Mouse (Mus musculus) kidney, postnatal 0 days (tissue): ENCODE measurements around the gene Rps6ka4. TPM values are rescaled to one million over a fixed set of nuclear protein-coding genes. Genes with fewer than 3 reads are reported as not detected.
A peak's percentile ranks its signal among the peaks of the same experiment; 100 is the strongest.

ENCODE experiments used
- ATAC-seq: fragments of 200-750 bp; cut with Nextera tagmentation; replicated peaks from 2 replicates; pipeline ENCODE4 v1.8.0; 2017; ENCODE audit warnings: low read depth, moderate number of reproducible peaks, moderate TSS enrichment, moderate library complexity; ENCODE audit not compliant: low FRiP score
- DNase-seq: peaks from one replicate; pipeline ENCODE4 v3.0.0-alpha.2; 2016; ENCODE audit warnings: low spot score
- H3K27ac ChIP-seq: fragments of 300-500 bp; sonication (generic); 2 replicates; pipeline ENCODE4 v1.5.1; 2014; ENCODE audit warnings: mild to moderate bottlenecking
- H3K27me3 ChIP-seq: fragments of 300-500 bp; sonication (generic); 2 replicates; pipeline ENCODE4 v1.6.1; 2014; ENCODE audit warnings: low read length, mixed read lengths; ENCODE audit not compliant: insufficient read depth
- H3K36me3 ChIP-seq: fragments of 300-500 bp; sonication (generic); 2 replicates; pipeline ENCODE4 v1.6.1; 2014; ENCODE audit warnings: low read length, mixed read lengths; ENCODE audit not compliant: insufficient read depth
- H3K4me1 ChIP-seq: fragments of 300-500 bp; sonication (generic); replicated peaks from 2 replicates; pipeline ENCODE4 v1.6.1; 2014; ENCODE audit warnings: antibody characterized with exemption, low read length, mixed read lengths; ENCODE audit not compliant: insufficient read depth
- H3K4me2 ChIP-seq: fragments of 300-500 bp; sonication (generic); 2 replicates; pipeline ENCODE4 v1.6.1; 2014; ENCODE audit warnings: mild to moderate bottlenecking, low read length, moderate library complexity, mixed read lengths
- H3K4me3 ChIP-seq: fragments of 300-500 bp; sonication (generic); replicated peaks from 2 replicates; pipeline ENCODE4 v1.5.1; 2014; ENCODE audit warnings: low read depth, low read length
- H3K9ac ChIP-seq: fragments of 300-500 bp; sonication (generic); 2 replicates; pipeline ENCODE4 v1.6.1; 2014; ENCODE audit warnings: low read depth, low read length
- H3K9me3 ChIP-seq: fragments of 300-500 bp; sonication (generic); replicated peaks from 2 replicates; pipeline ENCODE4 v1.6.1; 2016; ENCODE audit warnings: low read length, inconsistent platforms, mixed read lengths
- CTCF ChIP-seq: IDR thresholded peaks from 2 replicates; pipeline ENCODE4 v1.5.1; 2016; ENCODE audit warnings: antibody characterized with exemption, low read depth, mild to moderate bottlenecking, moderate library complexity
- WGBS: fragments of 180-500 bp; shearing (Covaris S2); extraction: QIAGEN DNeasy Blood & Tissue Kit; methylation state at CpG from one replicate; pipeline ENCODE4 v1.1.7; 2014; 5-methylcytosine and 5-hydroxymethylcytosine counted together
- polyA plus RNA-seq: library from polyadenylated mRNA; unstranded; fragments of >200 nt; fragmentation: Nextera tagmentation; extraction: Ambion mirVana; gene quantifications from 2 replicates; pipeline ENCODE4 v1.2.1, GENCODE M21; 2015

Rps6ka4 gene
- polyA plus RNA-seq, 1 experiment from 2014 or later, result 19.6 TPM

DNA sequence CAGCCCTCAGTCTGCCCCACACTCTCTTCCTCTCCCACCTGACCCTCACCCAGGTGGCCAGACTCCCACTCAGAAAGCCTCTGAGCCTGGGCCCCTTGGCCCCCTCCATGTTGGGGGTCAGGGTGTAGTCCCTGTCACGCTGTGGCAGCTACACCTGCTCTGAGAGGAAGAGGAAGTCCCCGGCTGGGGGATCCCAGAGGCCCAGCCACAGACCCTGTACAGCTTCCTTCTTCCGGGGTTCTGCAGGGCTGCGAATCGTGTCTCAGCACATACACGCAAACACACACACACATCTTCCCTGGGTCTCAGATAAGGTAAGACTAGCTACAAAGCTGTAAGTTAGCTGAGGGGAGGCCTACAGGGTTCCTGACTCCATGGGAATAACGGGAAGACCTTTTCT lies 17.6 kb upstream of the Rps6ka4 start, which contains the start of gene Ccdc88b:
Gene Ccdc88b (minus strand): TSS at position 181 of the 400 bp plus-strand sequence.
- H3K4me1 ChIP-seq, result no peaks in the 10 kb centered on the region
- H3K9ac ChIP-seq, result no peak within 1 kb of the TSS
- no peaks in the 10 kb centered on the region for H3K9me3 ChIP-seq
- no peak for TF ChIP-seq CTCF
- DNase-seq (no peak), ATAC-seq (no peak)
- no peak within 1 kb of the TSS for H3K27ac ChIP-seq
- H3K36me3 ChIP-seq, result no peaks in the 10 kb centered on the region
- H3K4me2 ChIP-seq, result no peak within 1 kb of the TSS
- WGBS, result 60% methylated on average over 7 of the region's 7 CpGs
- no peak within 1 kb of the TSS for H3K4me3 ChIP-seq
- H3K27me3 ChIP-seq, result no peaks in the 10 kb centered on the region

- no peak overlapping the region for H3K9ac ChIP-seq
- 75% methylated on average over 9 of the region's 9 CpGs for WGBS
- no peak for DNase-seq
Measured at GRCm38 (mm10) chr19:6857391-6858005, 17.1 kb upstream of the Rps6ka4 start.

GRCm38 (mm10) chr19:6857003-6857360 lies 16.5 kb upstream of the Rps6ka4 start:
- Histone ChIP-seq H3K4me1 (no peaks in the 10 kb centered on the region), H3K4me3 (no peak overlapping the region), H3K9ac (no peak overlapping the region), H3K36me3 (no peaks in the 10 kb centered on the region), H3K27me3 (no peaks in the 10 kb centered on the region), H3K4me2 (no peak overlapping the region), H3K27ac (no peak overlapping the region), H3K9me3 (no peaks in the 10 kb centered on the region)
- no peak for TF ChIP-seq CTCF
- DNase-seq (no peak), ATAC-seq (no peak)
- WGBS, result 70% methylated on average over 3 of the region's 3 CpGs

More at GRCm38 (mm10) chr19:6857391-6858005, 17.1 kb upstream of the Rps6ka4 start:
- no peaks in the 10 kb centered on the region for H3K4me1 ChIP-seq
- H3K9me3 ChIP-seq, result no peaks in the 10 kb centered on the region
- no peaks in the 10 kb centered on the region for H3K27me3 ChIP-seq
- H3K4me2 ChIP-seq, result no peak overlapping the region
- no peak for TF ChIP-seq CTCF
- H3K4me3 ChIP-seq, result no peak overlapping the region
- H3K36me3 ChIP-seq, result no peaks in the 10 kb centered on the region
- ATAC-seq, result no peak
- no peak overlapping the region for H3K27ac ChIP-seq

DNA sequence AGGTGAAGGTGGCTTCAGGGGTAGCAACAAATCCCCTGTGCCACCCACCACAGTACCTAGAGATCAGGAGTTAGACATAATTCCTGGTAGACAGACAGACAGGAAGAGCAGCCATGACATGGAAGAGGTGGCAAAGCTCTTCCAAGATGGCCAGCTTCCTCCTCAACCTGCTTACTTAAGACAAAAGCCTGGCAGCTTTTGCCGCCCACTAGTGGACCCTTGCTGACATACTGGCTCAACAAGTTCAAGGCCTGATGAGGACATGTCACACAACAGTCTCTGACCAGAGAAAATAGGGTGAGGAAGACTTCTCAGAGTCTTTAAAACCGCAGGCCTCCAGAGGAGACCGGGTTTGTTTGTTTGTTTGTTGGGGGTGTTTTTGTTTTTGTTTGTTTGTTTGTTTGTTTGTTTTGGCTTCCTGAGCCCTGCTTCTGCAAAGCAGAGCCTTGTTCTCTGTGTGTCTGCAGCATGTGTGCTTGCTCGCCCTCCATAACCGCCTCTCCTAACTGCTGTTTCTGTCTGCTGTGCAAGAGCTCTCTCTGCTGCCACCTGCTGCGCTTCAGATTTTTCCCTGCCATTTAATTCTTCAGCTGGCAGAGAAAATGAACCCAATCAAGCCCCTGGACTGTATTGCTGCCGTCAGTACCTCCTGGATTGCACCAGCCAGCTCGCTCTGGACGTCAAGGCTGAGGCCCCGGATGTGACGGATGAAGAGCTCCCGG lies 16.0 kb upstream of the Rps6ka4 start:
- Histone ChIP-seq H3K27ac (no peak overlapping the region), H3K27me3 (no peaks in the 10 kb centered on the region), H3K36me3 (no peaks in the 10 kb centered on the region), H3K4me1 (no peaks in the 10 kb centered on the region), H3K9ac (no peak overlapping the region), H3K4me2 (no peak overlapping the region), H3K9me3 (no peaks in the 10 kb centered on the region), H3K4me3 (no peak overlapping the region)
- TF ChIP-seq CTCF, result peak; percentile 73
- peak; percentile 87 for DNase-seq
- ATAC-seq, result no peak
- 50% methylated on average over 12 of the region's 12 CpGs for WGBS

DNA sequence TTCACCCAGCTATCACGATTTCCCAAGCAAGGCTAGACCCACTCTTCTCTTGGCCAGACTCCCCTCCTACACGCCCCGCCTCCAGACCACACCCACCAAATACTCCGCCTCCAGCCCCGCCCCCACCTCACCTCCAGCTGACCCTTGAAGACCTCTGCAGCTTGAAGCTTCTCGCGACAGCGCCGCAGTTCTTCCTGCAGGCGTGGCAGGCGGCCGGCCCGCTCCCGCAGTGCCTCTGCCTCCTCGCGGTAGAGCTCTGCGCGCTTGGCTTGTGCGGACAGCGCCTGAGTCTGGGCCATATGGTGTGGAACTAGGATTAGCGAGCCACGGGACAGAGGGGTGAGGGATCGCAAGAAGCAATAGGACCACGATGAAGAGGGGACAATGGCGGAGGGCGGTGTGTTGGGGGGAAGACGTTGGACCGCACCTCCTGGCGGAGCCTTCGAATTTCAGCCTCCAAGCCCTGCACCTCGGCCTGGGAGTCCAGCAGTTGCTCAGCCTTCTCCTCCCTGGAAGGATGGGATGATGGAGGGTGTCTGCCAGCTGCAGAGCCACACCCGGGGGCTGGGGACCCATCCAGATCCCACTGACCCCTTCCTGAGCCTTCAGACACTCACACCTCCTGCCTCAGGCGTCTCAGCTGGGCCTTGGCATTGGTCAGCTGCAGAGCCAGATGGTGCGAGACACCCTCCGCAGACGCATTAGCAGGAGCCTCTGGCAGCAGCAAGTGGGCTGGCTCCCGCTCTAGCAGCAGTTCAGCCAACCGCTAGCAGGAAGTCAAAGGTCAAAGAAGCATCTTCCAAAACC lies 15.0 kb upstream of the Rps6ka4 start:
- DNase-seq, result peak; percentile 75
- Histone ChIP-seq H3K9ac (0 out of 2 replicates have a peak overlapping the region, but pooled peaks have one; percentile 13), H3K27me3 (no peaks in the 10 kb centered on the region), H3K4me1 (no peaks in the 10 kb centered on the region), H3K4me2 (peak overlapping the region; percentile 42), H3K9me3 (no peaks in the 10 kb centered on the region), H3K27ac (no peak overlapping the region), H3K36me3 (no peaks in the 10 kb centered on the region), H3K4me3 (peak overlapping the region; percentile 7; the same call in 1 of the 2 replicates)
- peak; percentile 52 for TF ChIP-seq CTCF
- peak; percentile 74 for ATAC-seq
- 8% methylated on average over 38 of the region's 38 CpGs for WGBS

DNA sequence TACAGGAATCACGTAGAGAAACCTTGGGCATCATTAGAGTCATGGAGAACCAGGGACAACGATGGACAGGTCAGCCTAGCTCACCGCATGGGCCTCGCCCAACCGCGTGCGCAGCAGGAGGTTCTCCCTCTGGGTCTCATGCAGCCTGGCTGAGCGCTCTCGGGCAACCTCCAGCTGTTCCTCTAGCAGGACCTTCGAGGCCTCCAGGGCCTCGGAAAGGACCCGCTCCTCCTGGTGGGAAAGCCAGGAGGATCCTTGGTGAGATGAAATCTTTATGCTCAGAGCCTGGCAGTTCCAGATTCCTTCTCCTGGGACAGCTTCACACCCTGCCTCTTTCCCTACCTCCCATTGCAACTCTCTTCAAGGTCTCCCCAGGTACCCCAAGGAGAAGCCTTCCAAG lies 14.2 kb upstream of the Rps6ka4 start:
- Histone ChIP-seq H3K4me3 (no peak overlapping the region), H3K9ac (no peak overlapping the region), H3K27me3 (no peaks in the 10 kb centered on the region), H3K9me3 (no peaks in the 10 kb centered on the region), H3K4me1 (no peaks in the 10 kb centered on the region), H3K27ac (no peak overlapping the region), H3K36me3 (no peaks in the 10 kb centered on the region), H3K4me2 (0 out of 2 replicates have a peak overlapping the region, but pooled peaks have one; percentile 42)
- DNase-seq (no peak), ATAC-seq (no peak)
- no peak for TF ChIP-seq CTCF
- WGBS, result 89% methylated on average over 12 of the region's 12 CpGs
